Mouse (Mus musculus) ES-Bruce4 (cell line): ENCODE results near the gene Ntm. TPM values are rescaled to one million over a fixed set of nuclear protein-coding genes. Genes with fewer than 3 reads are reported as not detected.

Experiments
- H3K27ac ChIP-seq: 2 replicates; pipeline ENCODE4 v1.5.1; 2012; ENCODE audit warnings: low read length, inconsistent platforms; ENCODE audit not compliant: insufficient read depth
- H3K27me3 ChIP-seq: 2 replicates; pipeline ENCODE4 v1.6.1; 2012; ENCODE audit warnings: mild to moderate bottlenecking, low read length, inconsistent platforms; ENCODE audit not compliant: control insufficient read depth, poor library complexity, insufficient read depth, severe bottlenecking
- H3K36me3 ChIP-seq: 2 replicates; pipeline ENCODE4 v1.6.1; 2012; ENCODE audit warnings: inconsistent platforms, mild to moderate bottlenecking, low read length, moderate library complexity; ENCODE audit not compliant: control insufficient read depth, poor library complexity, insufficient read depth, severe bottlenecking
- H3K4me1 ChIP-seq: one replicate; pipeline ENCODE4 v1.8.1; 2011; ENCODE audit warnings: low read length; ENCODE audit not compliant: control insufficient read depth, insufficient read depth
- H3K4me3 ChIP-seq: 2 replicates; pipeline ENCODE4 v1.5.1; 2011; ENCODE audit warnings: low read depth, mild to moderate bottlenecking, low read length
- H3K9ac ChIP-seq: 2 replicates; pipeline ENCODE4 v1.6.1; 2012; ENCODE audit warnings: low read depth, mild to moderate bottlenecking, inconsistent platforms; ENCODE audit not compliant: poor library complexity, severe bottlenecking
- H3K9me3 ChIP-seq: replicated peaks from 2 replicates; pipeline ENCODE4 v1.6.1; 2012; ENCODE audit warnings: mild to moderate bottlenecking, low read length, inconsistent platforms; ENCODE audit not compliant: control insufficient read depth, poor library complexity, insufficient read depth, severe bottlenecking
- CTCF ChIP-seq: IDR thresholded peaks from one replicate; pipeline ENCODE4 v1.8.1; 2011; ENCODE audit warnings: low read depth, low read length
- EP300 ChIP-seq: IDR thresholded peaks from 2 replicates; pipeline ENCODE4 v1.6.1; 2011; ENCODE audit warnings: low read depth, low read length; ENCODE audit not compliant: insufficient read depth
- POLR2A ChIP-seq: IDR thresholded peaks from one replicate; pipeline ENCODE4 v1.8.1; 2011; ENCODE audit warnings: low read length; ENCODE audit not compliant: insufficient read depth
- polyA plus RNA-seq: library from polyadenylated mRNA; stranded (reverse); fragments of >200 nt; gene quantifications from 2 replicates; pipeline ENCODE4 v1.2.4, GENCODE M21; 2011; ENCODE audit warnings: low read depth; ENCODE audit not compliant: missing spikeins, insufficient read depth, insufficient read length

Gene Ntm
- polyA plus RNA-seq, 1 experiment, result 0.82 TPM

DNA sequence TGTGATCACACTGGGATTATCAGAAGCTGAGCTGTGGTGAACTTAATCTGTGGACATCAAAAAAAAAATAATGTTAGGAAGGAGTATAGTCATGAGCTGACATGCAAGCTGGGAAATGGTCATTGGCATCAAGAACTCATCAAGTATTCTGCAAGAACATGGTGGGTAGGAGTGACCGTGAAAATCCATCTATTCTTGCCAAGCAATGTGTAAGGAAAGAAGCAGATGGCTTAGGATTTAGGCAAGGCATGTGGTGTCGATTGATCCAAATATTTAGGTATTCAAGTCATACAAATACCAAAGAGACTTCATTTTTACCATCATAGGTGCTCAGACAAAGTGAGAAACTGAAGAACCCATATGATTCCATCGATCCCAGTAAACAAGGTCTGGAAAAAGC, 946.1 kb downstream of the Ntm start:
- H3K27ac ChIP-seq, result no peak overlapping the region
- no peaks in the 10 kb centered on the region for H3K27me3 ChIP-seq
- TF ChIP-seq CTCF (no peak), POLR2A (no peak), EP300 (no peak)
- no peak overlapping the region for H3K4me3 ChIP-seq
- H3K36me3 ChIP-seq, result no peaks in the 10 kb centered on the region
- no peaks in the 10 kb centered on the region for H3K9me3 ChIP-seq
- H3K4me1 ChIP-seq, result no peaks in the 10 kb centered on the region
- no peak overlapping the region for H3K9ac ChIP-seq

GRCm38 (mm10) chr9:29013881-29014280, 949.1 kb downstream of the Ntm start:
- H3K4me3 ChIP-seq, result no peak overlapping the region
- no peaks in the 10 kb centered on the region for H3K36me3 ChIP-seq
- no peaks in the 10 kb centered on the region for H3K4me1 ChIP-seq
- H3K9ac ChIP-seq, result no peak overlapping the region
- H3K27me3 ChIP-seq, result no peaks in the 10 kb centered on the region
- TF ChIP-seq EP300, result no peak
- TF ChIP-seq CTCF, result no peak
- TF ChIP-seq POLR2A, result no peak
- H3K27ac ChIP-seq, result no peak overlapping the region
- no peaks in the 10 kb centered on the region for H3K9me3 ChIP-seq

DNA sequence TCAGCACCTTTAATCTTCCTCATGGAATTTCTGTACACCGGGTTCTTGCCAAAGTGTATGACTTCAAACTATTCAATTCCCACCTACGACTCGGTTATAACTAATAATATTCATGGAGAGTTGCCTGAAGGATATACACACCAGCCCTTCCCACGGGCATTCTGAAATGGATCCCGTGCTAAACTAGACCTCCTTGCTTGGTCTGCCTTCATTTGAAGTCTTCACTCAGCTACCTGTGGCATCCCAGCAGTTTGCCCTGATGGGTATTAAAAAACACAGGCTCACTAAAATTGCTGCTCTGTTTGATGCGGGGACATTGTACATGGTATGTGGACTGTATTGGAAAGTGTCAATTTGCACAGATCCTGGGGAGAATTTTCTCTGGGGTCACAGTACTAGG, 950.4 kb downstream of the Ntm start:
- Histone ChIP-seq H3K9me3 (no peaks in the 10 kb centered on the region), H3K27me3 (no peaks in the 10 kb centered on the region), H3K27ac (no peak overlapping the region), H3K9ac (no peak overlapping the region), H3K36me3 (no peaks in the 10 kb centered on the region), H3K4me3 (no peak overlapping the region), H3K4me1 (no peaks in the 10 kb centered on the region)
- no peak for TF ChIP-seq CTCF
- TF ChIP-seq EP300, result no peak
- no peak for TF ChIP-seq POLR2A

- Histone ChIP-seq H3K9me3 (no peaks in the 10 kb centered on the region), H3K27ac (no peak overlapping the region), H3K4me1 (no peaks in the 10 kb centered on the region), H3K27me3 (no peaks in the 10 kb centered on the region), H3K9ac (no peak overlapping the region), H3K36me3 (no peaks in the 10 kb centered on the region), H3K4me3 (no peak overlapping the region)
- TF ChIP-seq CTCF (no peak), EP300 (no peak), POLR2A (no peak)
These were observed 951.5 kb downstream of the Ntm start for GRCm38 (mm10) chr9:29011476-29011875.

GRCm38 (mm10) chr9:29004534-29004933, 958.4 kb downstream of the Ntm start:
- Histone ChIP-seq H3K27me3 (no peaks in the 10 kb centered on the region), H3K9ac (no peak overlapping the region), H3K27ac (no peak overlapping the region), H3K36me3 (no peaks in the 10 kb centered on the region), H3K9me3 (no peaks in the 10 kb centered on the region), H3K4me1 (no peaks in the 10 kb centered on the region), H3K4me3 (no peak overlapping the region)
- no peak for TF ChIP-seq POLR2A
- TF ChIP-seq CTCF, result no peak
- no peak for TF ChIP-seq EP300

GRCm38 (mm10) chr9:28999951-29000351, 963.0 kb downstream of the Ntm start:
- no peaks in the 10 kb centered on the region for H3K27me3 ChIP-seq
- no peaks in the 10 kb centered on the region for H3K36me3 ChIP-seq
- no peak overlapping the region for H3K27ac ChIP-seq
- TF ChIP-seq CTCF (no peak), POLR2A (no peak)
- no peak overlapping the region for H3K4me3 ChIP-seq
- H3K9me3 ChIP-seq, result no peaks in the 10 kb centered on the region
- H3K4me1 ChIP-seq, result no peaks in the 10 kb centered on the region
- H3K9ac ChIP-seq, result no peak overlapping the region
